Mouse (Mus musculus) adrenal gland, adult 8-10 months (tissue): ENCODE measurements around the gene Teddm2. TPM values are rescaled to one million over a fixed set of nuclear protein-coding genes. Genes with fewer than 3 reads are reported as not detected.
"Not testable (repeated sequence)": the region's sequence is repeated elsewhere in the genome, so short reads cannot be mapped to it uniquely, and the experiment has no call there.

ENCODE experiments used
- DNase-seq: peaks from one replicate; pipeline ENCODE4 v3.0.0; 2022
- total RNA-seq, 4 experiments: library from RNA; stranded (reverse); gene quantifications; 2 replicates each; pipeline ENCODE4 v1.2.4; 2022

The Teddm2 gene
- total RNA-seq, 4 experiments from 2014 or later = 0.24 to 1.1 (median 0.59) TPM

DNA sequence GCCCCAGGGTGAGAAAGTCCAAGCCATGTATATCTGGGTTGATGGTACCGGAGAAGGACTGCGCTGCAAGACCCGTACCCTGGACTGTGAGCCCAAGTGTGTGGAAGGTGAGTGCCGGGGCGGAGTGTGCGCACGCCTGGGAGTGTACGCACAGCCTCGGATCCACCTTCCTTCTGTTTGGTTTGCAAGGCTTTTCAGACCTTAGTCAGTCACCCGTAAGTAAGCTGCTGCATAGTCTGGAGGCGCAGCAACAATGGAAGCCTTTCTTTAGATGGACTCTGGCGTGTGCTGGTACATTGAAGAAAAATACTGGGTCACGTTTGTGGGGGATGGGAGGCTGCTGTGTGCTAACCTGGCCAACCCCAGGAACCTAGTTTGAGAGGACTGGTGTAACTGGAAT is 3.0 kb upstream of the Teddm2 start:
- DNase-seq = no peak

DNA sequence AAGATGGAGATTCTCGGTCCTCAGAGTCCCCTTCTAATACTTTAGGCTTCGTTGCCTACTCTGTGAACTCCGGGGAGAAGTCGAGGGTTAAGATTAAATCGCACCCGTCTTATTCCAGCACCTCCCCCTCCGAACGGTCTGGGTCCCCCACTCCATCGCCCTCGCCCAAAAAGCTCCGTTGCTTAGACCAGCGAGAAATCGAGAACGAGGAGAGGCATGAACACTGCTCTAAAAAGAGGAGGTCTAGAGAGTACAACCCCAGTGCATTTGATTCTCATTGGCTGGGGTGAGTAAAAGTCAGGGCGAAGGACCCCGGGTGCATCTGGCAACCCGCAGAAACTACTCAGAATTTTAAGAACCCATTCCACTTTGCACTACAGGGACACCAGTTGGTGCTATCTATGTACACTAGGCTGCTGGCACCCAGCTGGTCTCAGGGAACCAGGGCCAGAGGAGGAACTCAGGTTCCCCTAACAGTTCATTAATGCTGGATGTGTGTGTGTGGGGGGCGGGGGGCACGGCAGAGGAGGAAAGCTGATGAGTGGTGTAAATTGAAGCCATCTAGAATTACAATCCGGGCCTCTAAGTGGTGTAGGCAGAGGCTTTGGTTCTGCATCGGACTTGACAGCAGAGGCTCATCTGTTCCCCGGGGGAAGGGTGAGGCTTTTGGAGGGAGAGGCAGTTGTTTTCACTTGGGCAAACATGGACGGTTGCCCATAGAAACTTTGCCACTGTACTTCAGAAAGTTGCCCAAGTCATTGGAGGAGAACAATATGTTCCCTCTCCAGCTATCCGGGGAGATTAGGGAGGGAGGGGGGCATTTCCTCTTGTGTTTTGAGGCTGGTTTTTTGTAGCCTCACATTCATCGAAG is 1.1 kb upstream of the Teddm2 start:
- peak; percentile 37 for DNase-seq

DNA sequence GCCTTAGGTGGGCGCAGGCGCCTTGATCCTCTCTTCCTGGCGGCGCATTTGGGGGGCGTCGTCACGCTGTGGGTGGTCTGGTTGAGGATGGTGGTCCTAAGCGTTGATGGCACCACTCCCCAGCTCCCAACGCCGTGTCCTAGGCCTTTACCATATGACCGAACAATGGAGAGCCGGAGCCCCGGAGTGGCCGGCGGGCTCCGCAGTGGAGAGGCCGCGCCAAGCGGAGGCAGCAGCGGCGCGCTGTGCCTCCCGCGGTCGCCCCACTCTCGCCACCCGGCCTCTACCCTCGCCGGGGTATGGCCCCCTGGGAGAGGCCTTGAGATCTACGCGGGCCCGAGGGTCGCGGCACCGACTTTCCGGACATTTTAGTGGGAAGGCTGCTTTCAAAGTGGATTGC is 353 bp upstream of the Teddm2 start:
- DNase-seq = no peak

DNA sequence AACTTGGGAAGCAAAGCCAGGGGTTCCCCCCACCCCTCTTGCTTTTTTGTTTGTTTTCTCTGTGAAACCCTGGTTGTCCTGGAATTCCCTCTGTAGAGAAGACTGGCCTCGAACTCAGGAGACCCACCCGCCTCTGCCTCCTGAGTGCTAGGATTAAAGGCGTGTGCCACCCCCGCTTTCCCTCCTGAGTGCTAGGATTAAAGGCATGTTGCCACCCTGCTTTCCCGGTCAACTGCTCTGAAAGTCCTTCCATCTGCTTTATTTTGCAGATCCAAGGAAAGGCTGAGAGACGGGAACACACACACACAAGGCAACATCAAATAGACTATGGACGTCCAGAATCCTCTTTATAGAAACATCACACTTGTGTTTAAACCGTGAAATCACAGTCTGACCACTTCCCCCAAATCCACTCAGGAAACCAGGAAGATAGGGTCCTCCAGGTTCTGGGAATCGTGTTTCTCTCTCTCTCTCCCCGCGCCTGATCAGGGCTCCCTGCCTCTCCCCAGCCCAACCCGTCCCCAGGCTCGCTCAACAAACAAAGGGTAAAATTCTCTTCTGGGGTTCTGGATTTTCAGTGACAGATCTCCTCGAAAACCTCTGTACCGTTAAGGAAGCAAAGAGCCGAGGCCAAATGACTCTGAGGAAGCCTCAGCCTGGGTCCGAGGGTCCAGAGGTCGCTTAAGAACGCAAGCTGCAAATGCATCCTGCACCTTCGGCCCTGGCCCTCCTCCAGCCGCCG is 868 bp downstream of the Teddm2 start:
- DNase-seq = no peak

DNA sequence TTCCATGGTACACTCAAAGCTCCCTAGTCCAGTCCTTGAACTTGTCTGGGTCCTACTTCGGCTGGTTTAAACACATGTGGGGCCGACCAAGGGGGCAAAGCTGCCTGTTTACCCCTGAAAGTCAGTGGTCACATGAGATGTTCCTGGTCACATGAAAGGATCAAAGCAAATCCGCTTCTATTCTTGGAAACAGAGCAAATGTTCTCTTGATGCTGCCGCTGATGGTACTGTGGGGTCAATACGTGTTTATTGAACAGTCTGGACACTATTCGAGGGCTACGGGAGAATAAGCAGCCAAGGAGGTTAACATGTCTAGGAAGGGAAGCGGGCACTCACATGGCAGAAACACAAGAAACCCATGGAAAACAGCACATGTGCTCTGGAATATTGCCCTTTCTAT is 2.8 kb downstream of the Teddm2 start:
- no peak for DNase-seq

DNA sequence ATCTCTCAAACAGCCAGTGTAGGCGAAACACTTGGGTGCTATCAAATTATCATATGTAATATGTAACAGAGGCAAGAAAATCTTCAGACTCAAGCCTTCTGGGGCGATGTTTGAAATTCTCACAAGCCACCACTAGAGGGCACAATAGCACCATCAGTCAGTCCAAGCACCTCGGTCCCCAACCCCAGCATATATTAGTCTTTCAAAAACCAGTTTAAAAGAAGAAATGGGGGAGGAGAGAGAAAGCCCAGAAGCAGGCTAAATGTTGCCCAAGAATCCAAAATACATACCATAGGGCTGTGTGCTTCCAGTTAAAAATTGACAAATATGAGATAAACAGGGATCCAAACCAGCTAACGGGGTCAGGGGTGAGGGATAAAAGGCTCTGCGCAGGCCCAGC is 5.0 kb downstream of the Teddm2 start:
- DNase-seq = peak; percentile 48

DNA sequence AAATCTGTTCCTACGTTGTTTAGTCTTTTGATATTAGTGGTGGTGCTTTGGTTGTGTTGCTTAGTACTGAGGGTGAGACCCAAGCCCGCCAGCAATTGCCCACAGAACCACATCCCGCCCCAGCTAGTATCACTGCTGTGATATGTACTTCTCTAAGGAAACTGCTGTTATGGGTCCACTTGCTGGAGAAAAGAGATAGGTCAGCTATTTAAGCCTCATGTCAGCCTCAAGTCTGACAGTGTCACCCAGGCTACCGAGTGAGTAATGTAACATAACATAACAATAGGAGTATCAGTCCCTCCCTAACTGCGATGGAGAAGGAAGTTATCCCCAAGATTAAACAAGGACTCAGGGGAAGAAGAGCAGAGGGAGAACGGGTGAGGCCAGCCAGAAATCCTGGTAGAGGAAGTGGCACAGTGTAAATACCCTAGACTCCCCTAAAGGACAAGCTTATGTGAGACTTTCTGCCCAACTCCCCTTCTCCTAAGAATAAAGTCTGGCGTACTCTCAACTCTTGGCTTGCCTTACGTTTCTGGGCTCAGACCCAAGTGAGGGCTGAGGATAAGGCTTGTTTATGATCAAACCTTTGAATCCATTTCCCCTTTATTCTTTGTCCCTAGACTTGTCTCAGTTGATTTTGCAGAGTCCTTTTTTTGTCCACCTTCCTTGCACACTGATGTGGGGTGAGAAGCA is 5.7 kb downstream of the Teddm2 start:
- no peak for DNase-seq

DNA sequence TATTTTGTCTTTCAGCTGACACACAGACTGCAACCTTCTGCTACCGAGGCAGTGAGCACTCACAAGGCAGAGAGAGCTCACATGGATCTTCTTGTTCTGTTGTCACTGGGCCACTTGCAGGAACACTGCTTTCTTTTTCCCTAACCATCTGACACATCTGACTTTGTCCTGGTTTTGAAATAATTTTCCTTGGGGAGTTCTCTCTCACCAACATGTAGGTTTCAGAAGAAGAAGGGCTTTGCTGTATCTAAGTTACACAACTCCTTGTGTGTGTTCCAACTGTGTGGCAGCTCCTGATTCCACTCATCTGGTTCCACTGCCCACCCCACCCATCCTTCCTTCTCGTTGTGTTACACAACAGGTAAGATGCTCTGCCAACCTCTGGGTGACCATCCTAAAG is 6.3 kb downstream of the Teddm2 start:
- DNase-seq = no peak

DNA sequence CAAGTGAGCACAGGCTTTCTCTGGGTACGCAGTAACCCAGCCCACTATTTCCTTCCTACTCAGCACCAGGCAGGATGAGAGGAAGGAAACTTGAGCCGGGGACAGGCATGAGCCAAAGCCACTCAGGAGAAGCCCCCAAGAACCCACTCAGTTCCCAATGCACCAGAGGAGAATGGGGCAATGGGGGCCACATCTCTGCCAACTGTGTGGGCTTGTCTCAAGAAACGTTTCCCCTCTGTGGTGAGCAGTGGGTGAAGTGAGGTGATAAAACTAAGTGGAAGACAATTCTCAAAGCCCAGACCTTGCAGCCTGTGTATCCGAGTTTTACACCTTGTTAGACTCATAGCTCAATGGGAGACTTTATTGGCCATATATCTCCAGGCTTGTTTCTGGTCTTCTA is 8.6 kb downstream of the Teddm2 start, which contains the start of gene Teddm1a:
TSS of gene Teddm1a (plus strand) at position 301 of the 400 bp plus-strand sequence.
- DNase-seq = no peak

DNA sequence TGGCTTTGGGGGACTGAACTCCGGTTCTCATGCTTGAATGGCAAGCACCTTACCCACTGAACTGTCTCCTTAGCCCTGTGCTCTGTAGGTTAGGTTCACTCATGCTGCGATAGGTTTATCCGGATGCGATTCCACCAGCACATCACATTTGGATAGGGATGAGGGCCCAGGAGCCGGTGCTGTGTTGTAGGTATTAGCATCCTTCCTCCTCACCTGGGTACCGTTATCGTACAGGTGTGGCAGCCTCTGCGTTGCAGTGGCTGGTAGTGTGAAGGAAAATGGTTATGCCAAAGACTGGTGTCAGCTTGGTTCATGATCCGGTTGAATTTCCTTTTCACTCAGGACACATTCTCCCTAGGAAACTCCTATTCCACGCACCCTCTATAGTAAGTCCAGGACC is 9.9 kb downstream of the Teddm2 start:
- DNase-seq = no peak

DNA sequence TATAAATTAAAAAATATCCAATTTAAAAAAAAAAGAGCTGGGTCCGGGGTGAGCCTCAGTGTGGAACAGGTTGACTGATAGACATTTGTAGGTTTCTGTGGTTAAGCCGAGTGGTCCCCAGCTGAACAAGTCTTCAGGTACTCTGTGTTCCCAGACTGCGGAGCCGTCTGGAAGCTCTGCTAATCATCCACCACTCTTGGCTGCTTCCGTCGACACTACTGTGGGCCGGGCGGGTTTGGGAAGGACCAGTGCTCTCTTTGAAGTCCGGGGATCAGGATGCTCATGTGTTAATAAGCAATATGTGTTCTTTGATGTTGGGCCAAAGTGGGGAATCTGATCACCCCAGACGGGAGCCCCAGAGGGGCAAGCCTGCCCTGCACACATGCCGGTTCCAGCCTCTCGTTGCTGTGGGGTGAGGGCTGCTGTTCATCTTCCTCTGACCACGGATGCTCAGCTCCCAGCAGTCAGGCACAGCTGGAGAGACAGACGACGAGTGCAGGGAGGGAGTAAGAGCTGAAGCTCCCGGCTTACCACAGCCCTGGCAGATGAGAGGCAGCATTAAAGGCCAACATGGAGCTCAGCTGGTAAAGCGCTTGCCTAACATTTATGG is 13.9 kb downstream of the Teddm2 start:
- no peak for DNase-seq

DNA sequence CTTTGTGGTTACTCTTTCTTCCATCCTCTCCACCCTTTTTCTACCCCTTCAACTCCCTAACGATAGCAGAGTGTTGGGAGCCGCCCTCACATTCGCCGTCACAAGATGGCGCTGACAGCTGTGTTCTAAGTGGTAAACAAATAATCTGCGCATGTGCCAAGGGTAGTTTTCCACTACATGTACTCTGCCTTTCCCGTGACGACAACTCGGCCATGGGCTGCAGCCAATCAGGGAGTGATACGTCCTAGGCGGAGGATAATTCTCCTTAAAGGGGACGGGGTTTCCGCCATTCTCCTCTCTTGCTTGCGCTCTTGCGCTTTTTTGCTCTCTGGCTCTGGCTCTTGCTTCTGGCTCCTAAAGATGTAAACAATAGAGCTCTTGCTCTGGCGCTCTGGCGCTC is 19.6 kb downstream of the Teddm2 start:
- not testable (repeated sequence) for DNase-seq

DNA sequence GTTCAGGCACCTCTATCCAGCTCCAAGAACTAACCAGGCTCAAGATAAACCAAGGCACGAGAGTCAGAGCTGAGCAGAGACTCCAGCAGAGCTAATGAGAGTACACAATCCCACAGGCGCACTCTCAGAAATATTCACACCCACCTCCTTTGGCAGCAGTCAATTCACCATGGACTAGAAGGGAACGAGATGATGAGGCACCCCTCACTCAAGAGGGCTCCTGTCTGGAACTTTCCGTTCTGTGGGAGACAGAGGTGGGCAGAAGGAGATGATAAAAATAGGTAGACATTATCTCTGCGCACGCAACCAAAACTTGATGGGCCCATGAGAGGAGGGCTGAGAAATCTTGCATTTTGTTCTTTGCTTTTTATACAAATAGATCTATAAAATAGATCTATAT is 26.0 kb downstream of the Teddm2 start, which contains the start of gene Teddm1b:
TSS of gene Teddm1b (plus strand) at position 301 of the 400 bp plus-strand sequence.
- no peak for DNase-seq

DNA sequence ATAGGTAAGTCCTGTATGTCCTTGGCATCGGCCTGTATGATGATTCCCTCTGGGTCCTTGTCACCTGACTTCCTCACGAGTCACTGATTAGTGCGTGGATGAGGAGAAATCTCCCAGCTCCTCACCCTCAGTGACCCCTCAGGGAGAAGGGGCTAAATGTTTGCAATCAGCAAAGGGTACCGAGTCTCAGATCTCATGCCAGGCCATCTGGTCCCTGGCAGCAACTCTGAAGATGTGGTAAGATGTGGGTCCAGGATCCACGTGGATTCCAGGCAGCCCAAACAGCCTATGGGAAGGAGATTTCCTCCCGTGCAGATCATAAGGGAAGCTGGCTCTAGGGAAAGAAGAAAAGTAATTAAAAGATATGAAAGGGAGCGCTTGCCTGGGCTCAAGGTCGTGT is 44.1 kb downstream of the Teddm2 start:
- DNase-seq = no peak

DNA sequence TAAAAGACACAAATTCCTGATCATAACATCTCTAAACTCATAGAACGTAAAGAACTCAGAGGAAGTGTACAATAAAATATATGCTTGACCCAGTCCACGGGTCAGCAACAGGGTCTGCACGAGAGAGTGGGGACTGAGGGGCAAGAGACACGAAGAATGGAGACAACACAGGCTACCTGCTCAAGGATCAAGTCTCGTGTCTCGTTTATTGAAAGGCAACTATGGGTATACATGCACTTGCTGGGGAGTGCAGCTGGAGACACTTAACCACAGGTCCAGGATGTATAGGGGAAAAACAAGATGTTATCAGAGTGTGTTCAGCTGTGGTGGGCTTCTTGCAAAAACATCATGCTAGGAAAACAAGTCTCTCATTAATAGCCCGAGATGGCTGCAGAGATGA is 47.3 kb downstream of the Teddm2 start:
- DNase-seq = not testable (repeated sequence)

DNA sequence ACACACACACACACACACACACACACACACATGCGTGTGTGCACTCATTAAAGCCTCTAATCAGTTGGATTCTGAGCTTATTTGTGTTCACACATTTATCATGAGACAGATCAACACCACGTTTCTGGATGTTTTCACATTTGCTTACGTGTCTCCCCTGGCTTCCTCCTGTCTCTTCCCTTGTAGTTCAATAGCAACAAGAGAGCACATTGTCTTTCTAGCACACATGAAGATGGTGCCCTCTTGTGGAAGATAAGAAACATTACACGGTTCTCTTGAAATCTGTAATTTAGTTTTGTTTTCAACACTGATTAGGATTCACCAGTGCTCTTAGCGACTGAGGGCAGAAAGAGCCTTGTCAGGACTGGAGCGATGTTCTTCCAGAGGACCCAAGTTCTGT is 53.2 kb downstream of the Teddm2 start:
- no peak for DNase-seq

DNA sequence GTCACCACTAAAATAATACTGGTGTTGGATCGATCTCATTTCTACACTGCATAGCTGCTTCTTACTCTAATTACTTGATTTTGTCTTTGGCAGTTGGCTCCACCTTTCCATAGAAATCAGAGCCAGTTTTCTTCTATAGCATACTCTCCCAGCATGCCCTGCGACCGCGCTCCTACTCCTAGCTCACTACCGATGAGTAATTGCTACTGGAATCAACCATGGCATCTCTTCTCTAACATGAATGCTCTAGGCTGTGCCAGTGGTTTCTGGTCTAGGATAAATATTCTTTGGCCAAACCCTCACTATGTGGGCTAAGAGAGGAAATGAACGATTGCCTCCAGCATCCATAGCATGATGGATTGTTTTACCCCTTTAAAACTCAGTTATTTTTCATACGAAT is 53.6 kb downstream of the Teddm2 start:
- no peak for DNase-seq

DNA sequence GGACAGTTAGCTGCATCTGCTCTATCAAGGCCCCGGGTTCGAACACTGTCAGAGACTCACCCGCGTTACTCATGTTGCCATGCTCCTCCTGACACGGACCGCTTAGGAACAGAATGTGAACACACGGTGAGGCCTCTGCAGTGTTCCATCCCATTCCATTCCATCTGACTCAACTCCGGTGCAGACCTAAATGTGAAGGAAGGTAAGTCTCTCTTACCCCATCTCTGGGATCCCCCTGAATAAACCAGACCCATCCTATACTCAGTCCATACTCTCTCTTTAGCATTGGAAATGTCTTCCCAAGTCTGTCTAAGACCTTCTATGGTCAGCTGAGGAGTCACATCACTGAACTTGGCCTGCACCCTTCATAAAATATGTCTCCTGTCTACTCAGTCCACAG is 56.0 kb downstream of the Teddm2 start, which contains the start of gene Rgsl1:
TSS of gene Rgsl1 (minus strand) at position 101 of the 400 bp plus-strand sequence.
- no peak for DNase-seq

DNA sequence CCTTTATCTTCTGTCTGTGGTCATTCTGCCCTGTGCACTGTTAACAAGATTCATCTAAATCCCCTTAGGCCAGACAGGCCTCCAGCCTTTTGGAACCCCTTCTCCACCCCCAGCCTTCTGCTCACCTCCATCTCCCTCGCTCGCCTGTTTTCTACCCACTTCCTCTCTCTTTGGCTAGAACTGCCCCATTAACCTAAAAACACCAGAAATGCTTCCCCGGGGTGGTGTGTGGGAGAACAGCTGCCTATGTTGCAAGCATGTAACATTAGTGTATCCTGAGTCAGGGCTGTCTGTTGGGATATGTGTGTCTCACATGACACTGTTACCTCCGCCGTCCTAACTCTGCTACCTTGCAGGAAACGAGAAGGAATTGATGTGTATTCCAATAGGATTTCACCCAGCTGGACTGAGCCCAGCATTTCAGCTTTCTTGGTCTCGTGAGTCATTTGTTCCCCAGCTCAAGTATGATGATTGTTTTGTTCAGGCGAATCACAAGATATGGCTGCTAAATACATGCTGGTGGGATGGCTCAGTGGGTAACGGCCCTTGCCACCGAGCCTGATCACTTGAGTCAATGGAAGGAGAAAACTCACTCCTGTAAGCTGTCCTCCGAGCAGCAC is 57.8 kb downstream of the Teddm2 start:
- DNase-seq = no peak

DNA sequence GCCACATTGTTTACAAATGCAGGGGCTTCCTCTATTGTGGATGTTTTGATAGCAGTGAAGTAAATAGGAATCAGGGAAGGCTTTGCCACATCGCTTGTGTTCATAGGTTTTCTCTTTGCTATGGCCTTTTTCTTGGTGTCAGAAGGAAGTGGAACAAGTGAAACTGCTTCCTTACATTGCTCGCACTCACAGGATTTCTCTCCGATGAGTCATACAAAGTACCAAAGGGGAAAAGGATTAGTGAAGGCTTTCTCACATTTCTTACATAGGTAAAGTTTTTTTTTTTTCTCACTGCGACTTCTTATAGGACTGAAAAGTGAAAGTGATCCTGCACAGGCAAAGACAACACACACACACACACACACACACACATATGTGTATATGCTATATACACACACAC is 64.0 kb downstream of the Teddm2 start:
- DNase-seq = no peak

DNA sequence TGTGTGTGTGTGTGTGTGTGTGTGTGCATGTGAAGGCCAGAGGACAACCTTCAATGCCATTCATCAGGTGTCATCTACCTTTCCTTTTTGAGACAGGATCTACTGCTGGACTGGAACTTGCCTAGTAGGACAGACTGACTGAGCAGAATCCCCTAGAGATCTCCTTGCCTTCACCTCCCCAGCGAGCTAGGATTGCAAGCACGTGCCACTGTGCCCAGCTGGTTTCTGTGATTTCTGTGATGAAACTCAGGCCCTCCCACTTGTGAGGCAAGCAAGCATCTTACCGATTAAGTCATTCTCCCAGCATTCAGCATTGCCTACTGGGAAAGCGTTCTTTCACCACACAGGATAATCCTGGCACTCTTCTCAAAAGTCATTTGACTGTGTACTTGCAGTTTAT is 69.3 kb downstream of the Teddm2 start:
- DNase-seq = peak; percentile 12

DNA sequence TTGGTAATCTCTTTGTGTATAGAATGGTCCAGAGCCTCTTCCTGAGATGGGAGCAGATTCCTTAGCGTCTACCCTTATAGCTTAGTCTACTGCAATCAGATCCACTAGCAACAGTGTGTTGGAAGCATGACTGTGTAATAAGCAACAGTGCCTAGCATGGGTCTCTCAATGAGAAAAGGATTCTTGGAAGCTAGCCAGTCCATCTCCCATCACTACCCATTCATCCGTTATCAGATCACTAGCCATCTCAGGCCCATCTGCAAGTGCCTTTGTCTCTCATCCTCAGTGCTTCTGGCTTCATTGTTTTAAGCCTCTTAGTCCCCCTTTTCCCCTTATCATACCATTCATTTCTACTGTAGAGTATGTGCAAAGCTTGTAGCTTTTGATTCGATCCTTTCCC is 79.8 kb downstream of the Teddm2 start:
- DNase-seq = no peak
